Mouse (Mus musculus) MEL-GATA-1-ER (cell line): ENCODE measurements around the gene Bcar3.
"Not testable (repeated sequence)": the region's sequence is repeated elsewhere in the genome, so short reads cannot be mapped to it uniquely, and the experiment has no call there.

Source experiments
- DNase-seq: peaks from one replicate; pipeline ENCODE4 v3.0.0-alpha.2; 2012; ENCODE audit warnings: low read depth; ENCODE audit errors: extremely low read depth

Gene Bcar3

GRCm38 (mm10) chr3:122293954-122294850 lies at the start of gene Bcar3:
Gene Bcar3, plus strand, starts transcription at chr3:122294136.
- DNase-seq: peak; percentile 88

DNA sequence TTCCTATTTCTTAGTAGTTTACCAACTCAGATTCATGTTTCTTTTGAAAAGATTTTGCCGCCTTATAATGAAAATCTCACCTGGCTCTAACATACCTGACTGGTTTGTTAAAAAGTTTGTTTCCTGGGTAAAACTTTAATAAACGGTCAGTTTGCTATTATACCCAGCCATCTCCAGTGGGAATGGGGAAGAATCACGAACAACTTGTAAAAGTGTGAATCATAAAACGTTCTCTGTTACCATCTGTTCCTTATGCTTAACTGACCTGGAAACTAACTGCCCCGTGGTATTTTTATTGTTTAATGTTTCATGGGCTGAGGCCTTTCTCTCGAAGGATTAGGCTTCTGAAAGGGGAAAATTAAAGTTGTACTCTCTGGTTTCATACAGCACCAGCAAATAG lies 49.2 kb upstream of the Bcar3 start:
- DNase-seq: peak; percentile 35

DNA sequence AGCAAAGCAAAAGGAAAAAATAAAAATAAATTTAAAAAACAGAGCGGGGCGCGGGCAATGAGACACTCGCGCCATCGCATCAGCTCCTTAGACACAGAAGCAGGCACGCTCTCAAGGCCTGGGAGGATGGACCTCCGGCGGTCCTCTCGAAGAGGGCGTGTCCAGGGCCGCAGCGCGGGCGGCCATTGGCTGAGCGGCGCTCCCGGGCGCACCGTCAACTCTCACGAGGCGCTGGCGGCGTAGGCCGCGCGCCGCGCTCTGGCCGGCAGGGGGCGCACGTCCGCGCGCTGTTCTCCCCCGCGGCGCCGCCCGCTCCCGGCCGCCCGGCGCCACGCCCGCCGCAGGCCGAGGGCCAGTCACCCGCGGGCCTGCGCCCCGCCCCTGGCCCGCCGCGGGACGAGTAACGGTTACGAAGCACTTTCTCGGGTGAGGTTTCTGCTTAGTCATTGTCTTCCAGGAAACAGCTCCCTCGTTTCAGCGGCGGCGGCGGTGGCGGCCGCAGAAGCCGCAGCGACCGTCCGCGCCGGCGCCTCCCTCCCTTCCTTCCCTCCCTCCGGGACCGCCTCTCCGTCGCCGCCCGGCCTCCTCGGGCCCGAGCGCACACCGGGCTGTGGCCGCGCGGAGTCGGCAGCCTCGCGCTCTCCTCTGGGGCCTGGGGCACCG lies 48.6 kb upstream of the Bcar3 start, which contains the start of gene Gclm:
Gene Gclm (plus strand): TSS at position 343 of the 663 bp plus-strand sequence.
- peak; percentile 88 for DNase-seq

DNA sequence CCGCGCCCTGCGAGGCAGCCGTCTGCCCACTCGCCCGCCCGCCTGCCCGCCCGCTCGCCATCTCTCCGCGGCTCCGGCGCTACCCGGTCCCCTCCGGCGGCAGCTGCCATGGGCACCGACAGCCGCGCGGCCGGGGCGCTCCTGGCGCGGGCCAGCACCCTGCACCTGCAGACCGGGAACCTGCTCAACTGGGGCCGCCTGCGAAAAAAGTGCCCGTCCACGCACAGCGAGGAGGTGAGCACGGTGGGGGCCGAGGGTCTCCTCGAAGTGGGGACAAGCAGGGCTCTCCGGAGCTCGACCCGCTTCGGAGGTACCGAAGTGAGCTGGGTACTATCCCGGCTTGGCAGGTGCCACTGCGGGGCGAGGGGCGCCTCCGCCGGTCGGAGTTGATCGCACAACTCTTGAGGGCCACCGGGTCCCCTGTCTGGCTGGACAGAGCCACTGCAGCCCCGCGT lies 48.0 kb upstream of the Bcar3 start:
- DNase-seq: no peak

DNA sequence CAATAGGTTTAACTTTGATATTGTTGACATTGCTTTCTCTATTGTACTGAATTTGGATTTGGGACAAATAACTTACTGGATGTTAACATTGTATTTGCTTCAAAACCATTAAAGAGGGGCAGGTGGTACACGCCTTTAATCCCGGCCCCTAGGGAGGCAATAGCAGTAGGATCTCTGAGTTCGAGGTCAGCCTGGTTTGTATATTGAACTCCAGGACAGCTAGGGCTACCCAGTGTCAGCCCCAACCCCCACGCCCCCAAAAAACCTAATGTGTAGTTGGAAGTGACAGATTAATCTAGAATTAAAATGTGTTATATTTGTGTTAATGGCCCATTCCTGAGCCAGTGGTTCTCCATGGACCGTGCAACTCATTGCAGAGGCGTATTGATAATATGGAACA lies 47.5 kb upstream of the Bcar3 start:
- peak; percentile 26 for DNase-seq

DNA sequence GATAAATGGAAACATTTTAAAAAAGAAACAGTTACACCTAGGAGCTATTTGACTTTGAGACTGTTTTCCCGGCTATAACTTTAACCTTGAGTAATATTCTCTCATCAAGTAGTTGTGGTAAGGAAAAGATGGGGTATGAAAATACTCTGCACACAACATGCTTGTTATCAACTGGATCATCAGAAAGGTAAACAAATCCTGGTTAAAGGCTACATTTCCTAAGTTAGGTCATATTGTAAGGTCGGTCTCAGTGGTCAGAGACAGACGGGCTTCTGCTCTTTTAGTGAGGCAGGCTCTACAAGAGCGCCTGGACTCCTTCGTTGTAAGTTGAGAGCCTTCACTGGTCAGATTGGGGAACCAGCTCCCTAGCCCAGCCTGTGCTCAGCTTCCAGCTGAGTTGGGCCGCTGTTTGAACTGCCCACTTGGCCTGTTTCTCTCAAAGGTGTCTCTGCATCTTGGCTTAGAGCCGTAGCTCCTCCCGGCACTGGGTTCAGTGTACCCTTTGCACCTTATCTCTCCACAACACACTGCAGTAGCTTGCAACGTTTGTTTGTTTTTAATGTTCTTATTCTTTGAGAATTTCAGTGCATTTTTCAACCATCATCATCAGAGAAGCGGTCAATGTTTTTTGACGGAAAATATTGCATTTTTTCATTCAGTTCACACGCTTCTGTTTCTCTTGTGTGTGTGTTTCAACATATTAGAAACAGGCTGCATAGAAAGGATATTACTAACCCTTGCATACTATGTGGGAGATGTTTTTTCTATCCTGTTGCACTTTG lies 46.8 kb upstream of the Bcar3 start:
- peak; percentile 68 for DNase-seq

- DNase-seq: peak; percentile 75
Observed at GRCm38 (mm10) chr3:122247768-122248100, 46.2 kb upstream of the Bcar3 start.

DNA sequence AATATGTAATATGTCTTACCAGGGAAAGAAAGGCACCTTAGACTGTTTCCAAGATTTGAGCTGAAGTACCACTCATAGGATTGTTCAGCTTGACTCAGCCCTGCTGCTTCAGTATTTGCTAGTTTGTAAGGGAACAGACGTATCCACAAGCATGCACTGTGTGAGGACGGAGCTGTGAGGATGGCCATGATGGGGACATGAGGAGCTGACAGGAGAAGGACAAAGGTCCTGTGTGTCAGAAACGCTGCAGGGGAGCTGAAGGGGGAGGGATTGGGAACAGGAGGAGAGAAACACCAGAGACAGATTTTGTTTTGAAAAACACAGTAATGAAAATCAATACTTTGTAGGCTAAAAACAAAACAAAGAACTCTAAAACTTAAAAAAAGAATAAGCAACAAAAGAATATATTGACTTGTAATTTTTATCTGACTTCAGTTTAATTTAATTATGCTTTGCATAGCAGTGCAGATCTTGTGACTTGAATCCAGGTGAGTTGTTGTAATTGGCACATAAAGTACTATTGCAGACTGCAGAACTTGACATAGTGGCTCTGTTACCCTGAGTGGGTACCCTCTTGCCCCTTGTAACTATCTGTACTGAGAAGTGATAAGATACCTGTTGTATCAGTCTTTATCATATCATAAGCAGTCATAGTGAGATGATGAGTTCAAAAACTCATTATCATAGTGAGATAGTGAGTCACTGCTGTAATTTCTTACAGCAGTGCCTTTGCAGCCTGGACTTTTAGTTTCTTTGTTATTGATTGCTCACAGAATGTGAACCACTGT lies 41.3 kb upstream of the Bcar3 start:
- DNase-seq: no peak

DNA sequence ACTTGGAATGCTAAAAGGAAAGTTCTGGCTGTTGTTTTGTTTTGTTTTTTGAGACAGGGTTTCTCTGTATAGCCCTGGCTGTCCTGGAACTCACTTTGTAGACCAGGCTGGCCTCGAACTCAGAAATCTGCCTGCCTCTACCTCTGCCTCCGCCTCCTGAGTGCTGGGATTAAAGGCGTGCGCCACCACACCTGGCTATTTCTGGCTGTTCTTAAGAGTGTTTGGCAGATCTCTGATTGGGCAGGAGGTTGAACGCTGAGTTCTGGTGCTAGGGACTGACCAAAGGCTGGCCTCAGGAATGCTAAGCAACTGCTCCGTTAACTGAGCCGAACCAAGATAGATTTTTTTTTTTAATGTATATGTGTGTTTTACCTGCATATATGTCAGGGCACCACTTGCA lies 39.9 kb upstream of the Bcar3 start:
- DNase-seq: not testable (repeated sequence)

- no peak for DNase-seq
Observed at GRCm38 (mm10) chr3:122269986-122270385, 23.9 kb upstream of the Bcar3 start.

DNA sequence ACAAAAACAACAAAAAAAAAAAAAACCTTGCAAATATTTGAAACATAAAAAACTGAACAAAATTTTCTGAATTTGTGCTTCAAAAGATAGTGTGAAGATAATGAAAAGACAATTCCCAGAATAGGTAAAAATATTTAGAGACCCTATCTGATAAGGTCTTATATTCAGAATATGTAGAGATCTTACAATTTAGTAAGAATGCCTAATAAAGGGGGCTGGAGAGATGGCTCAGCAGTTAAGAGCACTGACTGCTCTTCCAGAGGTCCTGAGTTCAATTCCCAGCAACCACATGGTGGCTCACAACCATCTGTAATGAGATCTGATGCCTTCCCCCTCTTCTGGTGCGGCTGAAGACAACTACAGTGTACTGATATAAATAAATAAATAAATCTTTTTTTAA lies 21.4 kb upstream of the Bcar3 start:
- not testable (repeated sequence) for DNase-seq

DNA sequence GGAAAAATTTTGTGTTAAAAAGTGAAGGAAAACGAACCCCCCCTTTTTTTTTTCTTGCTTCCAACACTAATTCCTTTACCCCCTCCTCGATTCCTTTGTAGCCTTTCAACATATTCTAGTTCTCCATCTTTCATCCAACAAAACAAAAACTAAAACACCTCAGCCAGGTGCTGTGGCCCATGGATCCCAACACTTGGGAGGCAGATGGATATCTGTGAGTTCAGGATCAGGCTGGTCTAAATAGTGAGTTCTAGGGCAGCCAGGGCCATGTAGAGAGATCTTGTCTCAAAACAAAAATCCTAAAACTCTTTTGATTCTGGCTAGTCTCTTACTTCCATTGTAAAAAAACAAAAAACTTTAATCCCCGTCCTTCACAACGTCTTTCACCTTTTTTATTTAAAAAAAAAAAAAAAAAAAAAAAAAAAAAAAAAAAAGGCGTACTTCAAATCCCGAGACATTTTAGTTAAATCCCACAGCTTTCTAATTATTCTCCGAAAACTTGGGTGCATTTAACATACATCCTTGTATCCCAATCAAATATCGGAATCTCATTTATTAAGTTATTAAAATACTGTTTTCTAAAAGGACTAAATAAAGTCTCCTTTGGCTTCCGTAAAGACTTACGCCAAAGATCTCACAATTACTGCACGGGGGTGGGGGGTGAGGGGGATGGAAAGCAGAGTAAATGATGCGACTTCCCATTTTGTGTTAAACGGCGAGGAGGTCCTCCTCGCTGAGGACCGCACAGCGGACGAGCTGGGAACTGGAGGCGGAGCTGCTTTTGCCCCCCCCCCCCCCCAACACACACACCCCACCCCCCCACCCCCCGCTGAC lies 20.3 kb upstream of the Bcar3 start:
- no peak for DNase-seq

- peak; percentile 97 for DNase-seq
Observed at GRCm38 (mm10) chr3:122274241-122275024, 19.5 kb upstream of the Bcar3 start, which contains the start of gene Dnttip2. Gene Dnttip2, plus strand, starts transcription at chr3:122274388.

- no peak for DNase-seq
Observed at GRCm38 (mm10) chr3:122275111-122275510, 18.8 kb upstream of the Bcar3 start.

- DNase-seq: no peak
Observed at GRCm38 (mm10) chr3:122287195-122287594, 6.7 kb upstream of the Bcar3 start.

- DNase-seq: no peak
Observed at GRCm38 (mm10) chr3:122288613-122289195, 5.2 kb upstream of the Bcar3 start.

DNA sequence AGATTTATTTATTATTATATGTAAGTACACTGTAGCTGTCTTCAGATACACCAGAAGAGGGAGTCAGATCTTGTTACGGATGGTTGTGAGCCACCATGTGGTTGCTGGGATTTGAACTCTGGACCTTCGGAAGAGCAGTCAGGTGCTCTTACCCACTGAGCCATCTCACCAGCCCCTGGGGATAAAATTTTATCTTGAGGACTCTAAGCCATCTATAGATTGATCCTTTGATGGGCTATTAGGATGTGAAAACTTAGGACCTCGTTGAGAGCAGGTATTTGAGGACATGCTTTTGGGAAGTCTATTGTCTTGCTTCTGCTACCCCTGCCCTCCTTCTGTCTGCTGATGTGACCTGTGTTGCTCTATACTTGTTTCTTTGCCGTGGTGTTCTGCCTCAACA lies 4.6 kb upstream of the Bcar3 start:
- not testable (repeated sequence) for DNase-seq

GRCm38 (mm10) chr3:122290696-122291095 lies 3.2 kb upstream of the Bcar3 start:
- DNase-seq: peak; percentile 85

DNA sequence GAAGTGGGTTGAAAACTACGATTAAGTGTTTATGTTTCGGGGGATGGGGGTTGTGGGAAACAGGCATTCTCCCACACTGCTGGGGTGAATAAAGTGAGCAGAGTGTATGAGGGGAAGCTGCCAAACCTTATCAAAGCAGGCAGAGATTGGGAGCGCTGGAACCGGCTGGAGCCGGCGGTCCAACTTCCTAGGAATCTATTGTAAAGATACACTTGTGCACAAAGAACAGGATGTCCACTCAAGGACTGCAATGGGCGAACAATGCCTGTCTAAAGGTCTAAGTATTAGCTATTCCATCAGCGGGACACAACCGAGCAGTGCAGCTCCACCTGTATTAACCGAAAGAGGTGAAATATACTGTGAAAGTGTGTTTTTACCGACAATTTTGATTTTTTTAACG lies 2.1 kb upstream of the Bcar3 start:
- DNase-seq: no peak
